Mouse (Mus musculus) kidney, adult 2 months (tissue): ENCODE data around the gene Mif.

Source experiments
- CTCF ChIP-seq: fragments of 200-500 bp; conservative IDR thresholded peaks from 2 replicates; pipeline ENCODE4 v1.5.1; 2011; ENCODE audit warnings: low read depth, mild to moderate bottlenecking, control low read depth, low read length, moderate library complexity, mixed read lengths; ENCODE audit not compliant: insufficient read depth, insufficient read length
- POLR2A ChIP-seq: fragments of 200-500 bp; IDR thresholded peaks from one replicate; pipeline ENCODE4 v1.6.1; 2011; ENCODE audit warnings: low read depth, low read length, control low read depth

DNA sequence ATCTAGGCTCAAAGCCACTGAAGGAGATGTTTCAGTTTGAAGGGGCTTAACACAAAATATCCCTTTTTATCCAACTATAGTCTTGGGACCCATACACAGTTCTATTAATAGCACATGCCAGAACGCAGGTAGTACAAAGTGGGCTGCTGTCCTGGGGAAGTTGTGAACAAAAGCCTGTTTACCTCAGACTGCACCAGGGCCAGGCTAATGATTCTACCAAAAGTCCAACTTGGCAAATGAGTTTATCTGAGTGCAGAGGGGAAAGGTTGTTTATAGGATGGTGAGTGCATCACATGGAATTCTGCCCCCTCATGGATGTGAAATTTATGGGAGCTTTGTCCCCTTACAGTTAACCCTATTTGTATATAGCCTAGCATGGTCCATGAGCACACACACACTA lies 15.2 kb downstream of the Mif start:
- TF ChIP-seq POLR2A (no peak), CTCF (no peak)
